Mouse (Mus musculus) spleen, postnatal 4 days (tissue): ENCODE data around the gene Icam2.
A peak's percentile ranks its signal among the peaks of the same experiment; 100 is the strongest.
"Not testable (repeated sequence)": the region's sequence is repeated elsewhere in the genome, so short reads cannot be mapped to it uniquely, and the experiment has no call there.

Experiments
- DNase-seq, 2 experiments: peaks; one replicate each; pipeline ENCODE4 v3.0.0; 2022; ENCODE audit warnings: low spot score in 2 of 2

Gene Icam2

GRCm38 (mm10) chr11:106387791-106388216, at the start of gene Icam2:
TSS of gene Icam2 (minus strand) at chr11:106388075.
- DNase-seq: peak; percentile 43 to 76

- DNase-seq: no peak
Measured at GRCm38 (mm10) chr11:106437543-106437942, 49.7 kb upstream of the Icam2 start.

GRCm38 (mm10) chr11:106437039-106437438, 49.2 kb upstream of the Icam2 start:
- DNase-seq: no peak

- no peak for DNase-seq
Measured at GRCm38 (mm10) chr11:106430392-106430791, 42.5 kb upstream of the Icam2 start.

- DNase-seq: no peak
Measured at GRCm38 (mm10) chr11:106429689-106430088, 41.8 kb upstream of the Icam2 start.

- no peak for DNase-seq
Measured at GRCm38 (mm10) chr11:106428556-106428955, 40.7 kb upstream of the Icam2 start.

- DNase-seq: no peak
Measured at GRCm38 (mm10) chr11:106428106-106428505, 40.2 kb upstream of the Icam2 start.

GRCm38 (mm10) chr11:106426447-106426846, 38.6 kb upstream of the Icam2 start:
- no peak for DNase-seq

- no peak for DNase-seq
Measured at GRCm38 (mm10) chr11:106425201-106425600, 37.3 kb upstream of the Icam2 start.

- no peak for DNase-seq
Measured at GRCm38 (mm10) chr11:106419262-106420102, 31.6 kb upstream of the Icam2 start.

GRCm38 (mm10) chr11:106418622-106419196, 30.8 kb upstream of the Icam2 start:
- DNase-seq: peak; percentile 79 to 91

GRCm38 (mm10) chr11:106417860-106418259, 30.0 kb upstream of the Icam2 start:
- no peak for DNase-seq

- DNase-seq: no peak
Measured at GRCm38 (mm10) chr11:106416331-106416730, 28.5 kb upstream of the Icam2 start.

- DNase-seq: no peak
Measured at GRCm38 (mm10) chr11:106412641-106413360, 24.9 kb upstream of the Icam2 start.

GRCm38 (mm10) chr11:106411157-106411556, 23.3 kb upstream of the Icam2 start:
- no peak for DNase-seq

- DNase-seq: no peak
Measured at GRCm38 (mm10) chr11:106410507-106410906, 22.6 kb upstream of the Icam2 start.

- DNase-seq: no peak
Measured at GRCm38 (mm10) chr11:106410011-106410410, 22.1 kb upstream of the Icam2 start.

GRCm38 (mm10) chr11:106398481-106398880, 10.6 kb upstream of the Icam2 start:
- DNase-seq: peak in 1 of 2 experiments; percentile 56

GRCm38 (mm10) chr11:106397656-106398055, 9.8 kb upstream of the Icam2 start:
- no peak for DNase-seq

GRCm38 (mm10) chr11:106394055-106394454, 6.2 kb upstream of the Icam2 start:
- DNase-seq: not testable (repeated sequence)

GRCm38 (mm10) chr11:106393331-106393616, 5.4 kb upstream of the Icam2 start:
- no peak for DNase-seq

- DNase-seq: no peak
Measured at GRCm38 (mm10) chr11:106392597-106393330, 4.9 kb upstream of the Icam2 start.
